Mouse (Mus musculus): Measurements from ENCODE around the gene 4931428F04Rik.

- TF ChIP-seq CTCF (IDR thresholded peaks at IDR 0.05; ENCODE audit: insufficient read depth, low read length) (no peak), POLR2A (IDR thresholded peaks at IDR 0.05; ENCODE audit: borderline replicate concordance, extremely low read depth, low read depth, low read length) (no peak)
Measured at GRCm38 (mm10) chr8:105261326-105261980, 28.2 kb downstream of the 4931428F04Rik start.
